In genomic region chr3:51223556-51223955, GRCm38 (mm10) we compare ENCODE assay signal across 8 mouse cellular contexts. TPM values are rescaled to one million over a fixed set of nuclear protein-coding genes. Genes with fewer than 3 reads are reported as not detected.
DNase-seq lines count a peak whose midpoint lies in the region; ATAC-seq and TF ChIP-seq lines count a peak whose summit lies in the region.

No protein-coding gene starts in this region.

- WGBS in embryonic facial prominence, embryonic 15.5 days: 13% methylated on average over 5 of the region's 5 CpGs
- WGBS in intestine, postnatal 0 days: 45% methylated on average over 5 of the region's 5 CpGs
- 16% methylated on average over 5 of the region's 5 CpGs for WGBS in neural tube, embryonic 14.5 days

- peak overlapping the region; percentile 100 for H3K27ac ChIP-seq in left cerebral cortex, adult 2 months
- H3K27ac ChIP-seq in embryonic facial prominence, embryonic 15.5 days (replicated peaks): no peak overlapping the region
- peak overlapping the region; percentile 98 for H3K27ac ChIP-seq in intestine, postnatal 0 days (ENCODE audit: low read depth, low read length)
- H3K27ac ChIP-seq in neural tube, embryonic 14.5 days (ENCODE audit: low read depth, low read length): no peak overlapping the region

- H3K4me3 ChIP-seq in left cerebral cortex, adult 2 months: peak overlapping the region; percentile 85
- peak overlapping the region; percentile 78; the same call in 1 of the 2 replicates for H3K4me3 ChIP-seq in embryonic facial prominence, embryonic 15.5 days (replicated peaks)
- H3K4me3 ChIP-seq in intestine, postnatal 0 days (ENCODE audit: low read depth, low read length): peak overlapping the region; percentile 87; the same call in 1 of the 2 replicates
- peak overlapping the region; percentile 87; the same call in 1 of the 2 replicates for H3K4me3 ChIP-seq in neural tube, embryonic 14.5 days (ENCODE audit: low read depth, low read length)

- H3K9ac ChIP-seq in embryonic facial prominence, embryonic 15.5 days: no peak overlapping the region
- no peak overlapping the region; the same call in 1 of the 2 replicates for H3K9ac ChIP-seq in intestine, postnatal 0 days (ENCODE audit: low read depth, low read length)
- no peak overlapping the region for H3K9ac ChIP-seq in neural tube, embryonic 14.5 days (replicated peaks; ENCODE audit: low read depth, low read length)

- no peaks in the 10 kb centered on the region for H3K9me3 ChIP-seq in embryonic facial prominence, embryonic 15.5 days (replicated peaks)
- H3K9me3 ChIP-seq in intestine, postnatal 0 days (ENCODE audit: control insufficient read depth): no peaks in the 10 kb centered on the region
- no peaks in the 10 kb centered on the region for H3K9me3 ChIP-seq in neural tube, embryonic 14.5 days (ENCODE audit: control insufficient read depth, low read length)

- H3K36me3 ChIP-seq in embryonic facial prominence, embryonic 15.5 days: no peaks in the 10 kb centered on the region
- H3K36me3 ChIP-seq in intestine, postnatal 0 days (ENCODE audit: control insufficient read depth, insufficient read depth): no peaks in the 10 kb centered on the region
- no peaks in the 10 kb centered on the region for H3K36me3 ChIP-seq in neural tube, embryonic 14.5 days (ENCODE audit: control insufficient read depth, insufficient read depth, low read length)

- no peak for TF ChIP-seq CTCF in left cerebral cortex, adult 2 months (IDR thresholded peaks at IDR 0.05)
- TF ChIP-seq CTCF in intestine, postnatal 0 days (IDR thresholded peaks at IDR 0.05; ENCODE audit: low read depth): no peak

- no peak for DNase-seq in left cerebral cortex, adult 2 months (ENCODE audit: extremely low spot score in 1 of 2, low spot score in 2 of 2)
- DNase-seq in left cerebral cortex, adult 18-20 months (ENCODE audit: low spot score in 2 of 2): no peak
- no peak for DNase-seq in layer of hippocampus, adult 11-12 months (ENCODE audit: low spot score)
- no peak for DNase-seq in spleen, postnatal 14 days (ENCODE audit: low spot score in 2 of 2)

- intact Hi-C loops in left cerebral cortex, adult 2 months (cut with DNase I): no loop called here

- peak overlapping the region; percentile 82 for H3K4me2 ChIP-seq in embryonic facial prominence, embryonic 15.5 days (replicated peaks)
- H3K4me2 ChIP-seq in intestine, postnatal 0 days (replicated peaks; ENCODE audit: low read depth): peak overlapping the region; percentile 95
- H3K4me2 ChIP-seq in neural tube, embryonic 14.5 days (ENCODE audit: low read depth, low read length): peak overlapping the region; percentile 72; the same call in 1 of the 2 replicates

- ATAC-seq in embryonic facial prominence, embryonic 15.5 days (ENCODE audit: insufficient number of reproducible peaks, low FRiP score, low TSS enrichment, low read depth): no peak
- ATAC-seq in intestine, postnatal 0 days: no peak
- no peak for ATAC-seq in neural tube, embryonic 14.5 days (ENCODE audit: low read depth)
- ATAC-seq in CD4-positive, CD25-positive, alpha-beta regulatory T cell, adult 4 months: no peak

- peaks cover 21% of the 10 kb centered on the region for H3K4me1 ChIP-seq in embryonic facial prominence, embryonic 15.5 days
- H3K4me1 ChIP-seq in intestine, postnatal 0 days (replicated peaks; ENCODE audit: control insufficient read depth, insufficient read depth, low read length): no peaks in the 10 kb centered on the region; the same call in 1 of the 2 replicates
- peaks cover 9% of the 10 kb centered on the region; the same call in 1 of the 2 replicates for H3K4me1 ChIP-seq in neural tube, embryonic 14.5 days (ENCODE audit: control insufficient read depth, insufficient read depth, low read length)

- H3K27me3 ChIP-seq in embryonic facial prominence, embryonic 15.5 days: no peaks in the 10 kb centered on the region
- no peaks in the 10 kb centered on the region for H3K27me3 ChIP-seq in intestine, postnatal 0 days (replicated peaks; ENCODE audit: control insufficient read depth, insufficient read depth, low read length)
- no peaks in the 10 kb centered on the region; the same call in 1 of the 2 replicates for H3K27me3 ChIP-seq in neural tube, embryonic 14.5 days (ENCODE audit: control insufficient read depth, insufficient read depth, low read length)

RNA-seq across cellular contexts. Expression of gene Noct, which starts 0.7 kb away (rescaled TPM):
- total RNA-seq in left cerebral cortex, adult 2 months (2021): 10 to 100 TPM; 54.1 to 55.2 TPM
- 10 to 100 TPM; 51.0 to 56.1 TPM for total RNA-seq in left cerebral cortex, adult 18-20 months (2021)
- 9.8 and 11.3 TPM in 2 replicates for polyA plus RNA-seq in embryonic facial prominence, embryonic 15.5 days (2015; fragmentation: Nextera tagmentation; extraction: Ambion mirVana)
- polyA plus RNA-seq in intestine, postnatal 0 days (2015; fragmentation: Nextera tagmentation; extraction: Ambion mirVana): 11.3 and 12.0 TPM in 2 replicates
- 36.6 and 42.4 TPM in 2 replicates for polyA plus RNA-seq in neural tube, embryonic 14.5 days (2014; fragmentation: Nextera tagmentation; extraction: Ambion mirVana)
- 1 to 10 TPM; 3.3 to 4.4 TPM for polyA plus RNA-seq in CD4-positive, CD25-positive, alpha-beta regulatory T cell, adult 4 months (2017; shearing (Covaris generic))

Comparison
In these comparisons a context has a peak if more than half of its experiments do, and no peak if none do; other contexts are left out.
1. H3K27ac ChIP-seq: peak in left cerebral cortex, adult 2 months (single experiment) and intestine, postnatal 0 days (single experiment); none in embryonic facial prominence, embryonic 15.5 days (single experiment) and neural tube, embryonic 14.5 days (single experiment).
2. Peak in every context shown above with its lines, with median percentiles within 50 percentile points of each other: H3K4me3 ChIP-seq and H3K4me2 ChIP-seq.